Mouse (Mus musculus) ES-Bruce4 (cell line): Measurements from ENCODE around the gene Flt3l. TPM values are rescaled to one million over a fixed set of nuclear protein-coding genes. Genes with fewer than 3 reads are reported as not detected.
A peak's percentile ranks its signal among the peaks of the same experiment; 100 is the strongest.

Source experiments
- H3K27ac ChIP-seq: 2 replicates; pipeline ENCODE4 v1.5.1; 2012; ENCODE audit warnings: low read length, inconsistent platforms; ENCODE audit not compliant: insufficient read depth
- H3K27me3 ChIP-seq: 2 replicates; pipeline ENCODE4 v1.6.1; 2012; ENCODE audit warnings: mild to moderate bottlenecking, low read length, inconsistent platforms; ENCODE audit not compliant: control insufficient read depth, poor library complexity, insufficient read depth, severe bottlenecking
- H3K36me3 ChIP-seq: 2 replicates; pipeline ENCODE4 v1.6.1; 2012; ENCODE audit warnings: inconsistent platforms, mild to moderate bottlenecking, low read length, moderate library complexity; ENCODE audit not compliant: control insufficient read depth, poor library complexity, insufficient read depth, severe bottlenecking
- H3K4me1 ChIP-seq: one replicate; pipeline ENCODE4 v1.8.1; 2011; ENCODE audit warnings: low read length; ENCODE audit not compliant: control insufficient read depth, insufficient read depth
- H3K4me3 ChIP-seq: 2 replicates; pipeline ENCODE4 v1.5.1; 2011; ENCODE audit warnings: low read depth, mild to moderate bottlenecking, low read length
- H3K9ac ChIP-seq: 2 replicates; pipeline ENCODE4 v1.6.1; 2012; ENCODE audit warnings: low read depth, mild to moderate bottlenecking, inconsistent platforms; ENCODE audit not compliant: poor library complexity, severe bottlenecking
- H3K9me3 ChIP-seq: replicated peaks from 2 replicates; pipeline ENCODE4 v1.6.1; 2012; ENCODE audit warnings: mild to moderate bottlenecking, low read length, inconsistent platforms; ENCODE audit not compliant: control insufficient read depth, poor library complexity, insufficient read depth, severe bottlenecking
- CTCF ChIP-seq: IDR thresholded peaks from one replicate; pipeline ENCODE4 v1.8.1; 2011; ENCODE audit warnings: low read depth, low read length
- EP300 ChIP-seq: IDR thresholded peaks from 2 replicates; pipeline ENCODE4 v1.6.1; 2011; ENCODE audit warnings: low read depth, low read length; ENCODE audit not compliant: insufficient read depth
- POLR2A ChIP-seq: IDR thresholded peaks from one replicate; pipeline ENCODE4 v1.8.1; 2011; ENCODE audit warnings: low read length; ENCODE audit not compliant: insufficient read depth
- polyA plus RNA-seq: library from polyadenylated mRNA; stranded (reverse); fragments of >200 nt; gene quantifications from 2 replicates; pipeline ENCODE4 v1.2.4, GENCODE M21; 2011; ENCODE audit warnings: low read depth; ENCODE audit not compliant: missing spikeins, insufficient read depth, insufficient read length

Flt3l gene
- polyA plus RNA-seq, 1 experiment = 3.0 TPM

- Histone ChIP-seq H3K4me1 (peaks cover 6% of the 10 kb centered on the region), H3K4me3 (peak overlapping the region; percentile 29; the same call in 1 of the 2 replicates), H3K36me3 (no peaks in the 10 kb centered on the region), H3K9me3 (no peaks in the 10 kb centered on the region), H3K27me3 (no peaks in the 10 kb centered on the region), H3K9ac (no peak overlapping the region), H3K27ac (no peak overlapping the region)
- TF ChIP-seq EP300 (peak; percentile 31; the same call in 1 of the 2 replicates), CTCF (no peak), POLR2A (no peak)
Measured at GRCm38 (mm10) chr7:45093516-45093905, 42.7 kb downstream of the Flt3l start.

- peak overlapping the region; percentile 28 for H3K4me3 ChIP-seq
Measured at GRCm38 (mm10) chr7:45092828-45093515, 43.3 kb downstream of the Flt3l start.

GRCm38 (mm10) chr7:45092048-45092447, 44.2 kb downstream of the Flt3l start, which contains the start of gene Rcn3:
Gene Rcn3 (minus strand): TSS chr7:45092221.
- Histone ChIP-seq H3K4me1 (peaks cover 6% of the 10 kb centered on the region), H3K9me3 (no peaks in the 10 kb centered on the region), H3K9ac (peak within 1 kb of the TSS; percentile 59), H3K27ac (peak within 1 kb of the TSS; percentile 41; the same call in 1 of the 2 replicates), H3K36me3 (no peaks in the 10 kb centered on the region), H3K27me3 (no peaks in the 10 kb centered on the region), H3K4me3 (peak within 1 kb of the TSS; percentile 79)
- TF ChIP-seq POLR2A (no peak), EP300 (no peak), CTCF (no peak)

More at GRCm38 (mm10) chr7:45092828-45093515, 43.3 kb downstream of the Flt3l start:
- no peaks in the 10 kb centered on the region for H3K9me3 ChIP-seq
- peak overlapping the region; percentile 41; the same call in 1 of the 2 replicates for H3K27ac ChIP-seq
- H3K4me1 ChIP-seq = peaks cover 6% of the 10 kb centered on the region
- no peaks in the 10 kb centered on the region for H3K27me3 ChIP-seq
- no peak overlapping the region for H3K9ac ChIP-seq
- TF ChIP-seq EP300 (no peak), POLR2A (no peak), CTCF (no peak)
- no peaks in the 10 kb centered on the region for H3K36me3 ChIP-seq

GRCm38 (mm10) chr7:45091001-45091990, 44.9 kb downstream of the Flt3l start:
- H3K27ac ChIP-seq = no peak overlapping the region
- H3K27me3 ChIP-seq = no peaks in the 10 kb centered on the region
- no peak for TF ChIP-seq EP300
- no peak for TF ChIP-seq POLR2A
- TF ChIP-seq CTCF = no peak

GRCm38 (mm10) chr7:45090251-45090977, 45.8 kb downstream of the Flt3l start:
- H3K27me3 ChIP-seq = no peaks in the 10 kb centered on the region
- no peak overlapping the region for H3K4me3 ChIP-seq
- H3K36me3 ChIP-seq = 0 out of 2 replicates have a peak, but pooled peaks cover 3% of the 10 kb centered on the region
- no peaks in the 10 kb centered on the region for H3K9me3 ChIP-seq
- no peak overlapping the region for H3K27ac ChIP-seq
- no peak for TF ChIP-seq EP300
- no peak for TF ChIP-seq POLR2A
- TF ChIP-seq CTCF = no peak
- H3K4me1 ChIP-seq = peaks cover 6% of the 10 kb centered on the region
- no peak overlapping the region for H3K9ac ChIP-seq

More at GRCm38 (mm10) chr7:45091001-45091990, 44.9 kb downstream of the Flt3l start:
- Histone ChIP-seq H3K9me3 (no peaks in the 10 kb centered on the region), H3K4me1 (peaks cover 6% of the 10 kb centered on the region), H3K4me3 (peak overlapping the region; percentile 79), H3K9ac (peak overlapping the region; percentile 59), H3K36me3 (0 out of 2 replicates have a peak, but pooled peaks cover 2% of the 10 kb centered on the region)
